Mouse (Mus musculus) heart, embryonic 16.5 days (tissue): ENCODE measurements around the gene Gal3st1. TPM values are rescaled to one million over a fixed set of nuclear protein-coding genes. Genes with fewer than 3 reads are reported as not detected.

Experiments
- ATAC-seq: fragments of 200-750 bp; cut with Nextera tagmentation; replicated peaks from 2 replicates; pipeline ENCODE4 v1.8.0; 2017; ENCODE audit warnings: moderate number of reproducible peaks; ENCODE audit not compliant: insufficient read depth, low FRiP score; ENCODE audit errors: extremely low read depth
- H3K27ac ChIP-seq: fragments of 300-500 bp; sonication (generic); 2 replicates; pipeline ENCODE4 v1.5.1; 2014; ENCODE audit warnings: mild to moderate bottlenecking, low read length, control low read depth, moderate library complexity
- H3K27me3 ChIP-seq: fragments of 300-500 bp; sonication (generic); 2 replicates; pipeline ENCODE4 v1.6.1; 2014; ENCODE audit warnings: low read length, mixed read lengths; ENCODE audit not compliant: control insufficient read depth, insufficient read depth
- H3K36me3 ChIP-seq: fragments of 300-500 bp; sonication (generic); 2 replicates; pipeline ENCODE4 v1.6.1; 2014; ENCODE audit not compliant: control insufficient read depth, insufficient read depth
- H3K4me1 ChIP-seq: fragments of 300-500 bp; sonication (generic); 2 replicates; pipeline ENCODE4 v1.6.1; 2014; ENCODE audit warnings: low read length, mixed read lengths; ENCODE audit not compliant: control insufficient read depth, insufficient read depth
- H3K4me2 ChIP-seq: fragments of 300-500 bp; sonication (generic); 2 replicates; pipeline ENCODE4 v1.6.1; 2014; ENCODE audit warnings: low read depth, mild to moderate bottlenecking, control low read depth, low read length
- H3K4me3 ChIP-seq: fragments of 300-500 bp; sonication (generic); 2 replicates; pipeline ENCODE4 v1.5.1; 2014; ENCODE audit warnings: mild to moderate bottlenecking, control low read depth, low read length
- H3K9ac ChIP-seq: fragments of 300-500 bp; sonication (generic); 2 replicates; pipeline ENCODE4 v1.6.1; 2014; ENCODE audit warnings: low read length, control low read depth
- H3K9me3 ChIP-seq: fragments of 300-500 bp; sonication (generic); replicated peaks from 2 replicates; pipeline ENCODE4 v1.6.1; 2016; ENCODE audit warnings: low read length; ENCODE audit not compliant: control insufficient read depth
- WGBS: fragments of 180-500 bp; shearing (Covaris S2); extraction: QIAGEN DNeasy Blood & Tissue Kit; methylation state at CpG from one replicate; pipeline ENCODE4 v1.1.7; 2014; 5-methylcytosine and 5-hydroxymethylcytosine counted together
- polyA plus RNA-seq: library from polyadenylated mRNA; unstranded; fragments of >200 nt; fragmentation: Nextera tagmentation; extraction: Ambion mirVana; gene quantifications from 2 replicates; pipeline ENCODE4 v1.2.1, GENCODE M21; 2015

The Gal3st1 gene
- polyA plus RNA-seq, 1 experiment from 2014 or later: 0.74 TPM

GRCm38 (mm10) chr11:3960901-3961300 is 22.5 kb upstream of the Gal3st1 start:
- Histone ChIP-seq H3K27ac (no peak overlapping the region), H3K4me2 (no peak overlapping the region), H3K4me3 (no peak overlapping the region), H3K36me3 (no peaks in the 10 kb centered on the region), H3K9me3 (no peaks in the 10 kb centered on the region), H3K9ac (no peak overlapping the region), H3K27me3 (no peaks in the 10 kb centered on the region), H3K4me1 (peaks cover 10% of the 10 kb centered on the region)
- no peak for ATAC-seq
- 49% methylated on average over 2 of the region's 2 CpGs for WGBS

- Histone ChIP-seq H3K36me3 (no peaks in the 10 kb centered on the region), H3K9ac (no peak overlapping the region), H3K4me1 (peaks cover 10% of the 10 kb centered on the region), H3K4me3 (no peak overlapping the region), H3K27me3 (no peaks in the 10 kb centered on the region), H3K4me2 (no peak overlapping the region), H3K9me3 (no peaks in the 10 kb centered on the region), H3K27ac (no peak overlapping the region)
- ATAC-seq: no peak
- 59% methylated on average over 3 of the region's 3 CpGs for WGBS
Measured at GRCm38 (mm10) chr11:3961761-3962160, 21.7 kb upstream of the Gal3st1 start.

DNA sequence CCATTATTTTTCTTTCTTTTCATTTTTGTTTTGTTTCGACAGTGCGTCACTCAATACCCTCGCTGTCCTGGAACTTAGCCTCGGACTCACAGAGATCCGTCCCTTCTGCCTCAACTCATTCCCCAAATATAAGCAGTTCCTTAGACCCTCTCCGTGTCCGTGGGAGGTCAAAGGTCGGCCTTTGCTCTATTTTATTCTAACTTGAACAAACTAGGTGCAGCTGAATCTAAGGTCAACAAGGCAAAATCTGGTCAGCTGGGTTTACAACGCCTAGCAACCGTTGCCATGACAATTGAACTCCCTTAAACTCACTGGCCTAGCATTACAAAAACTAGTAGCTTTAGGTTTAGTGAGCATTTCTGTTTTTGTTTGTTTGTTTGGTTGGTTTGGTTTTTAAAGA is 20.3 kb upstream of the Gal3st1 start:
- H3K27me3 ChIP-seq: no peaks in the 10 kb centered on the region
- no peak for ATAC-seq
- peak overlapping the region; percentile 41; the same call in 1 of the 2 replicates for H3K27ac ChIP-seq
- H3K9me3 ChIP-seq: no peaks in the 10 kb centered on the region
- peak overlapping the region; percentile 84 for H3K4me3 ChIP-seq
- peak overlapping the region; percentile 86; the same call in 1 of the 2 replicates for H3K9ac ChIP-seq
- peaks cover 10% of the 10 kb centered on the region for H3K4me1 ChIP-seq
- peaks cover 2% of the 10 kb centered on the region; the same call in 1 of the 2 replicates for H3K36me3 ChIP-seq
- H3K4me2 ChIP-seq: peak overlapping the region; percentile 91
- 83% methylated on average over 10 of the region's 10 CpGs for WGBS

- WGBS: under 1% methylated on average over 31 of the region's 31 CpGs
Measured at GRCm38 (mm10) chr11:3963610-3964415, 19.6 kb upstream of the Gal3st1 start, which contains the start of gene Pes1. Gene Pes1, plus strand, starts transcription at chr11:3963975.

GRCm38 (mm10) chr11:3964416-3965172 is 18.8 kb upstream of the Gal3st1 start:
- H3K36me3 ChIP-seq: peaks cover 7% of the 10 kb centered on the region; the same call in 1 of the 2 replicates
- peak overlapping the region; percentile 86 for H3K9ac ChIP-seq
- peak overlapping the region; percentile 91 for H3K4me2 ChIP-seq
- no peak for ATAC-seq
- WGBS: 12% methylated on average over 11 of the region's 11 CpGs
- H3K27ac ChIP-seq: peak overlapping the region; percentile 70
- no peaks in the 10 kb centered on the region for H3K9me3 ChIP-seq
- H3K4me1 ChIP-seq: peaks cover 10% of the 10 kb centered on the region
- H3K27me3 ChIP-seq: no peaks in the 10 kb centered on the region
- H3K4me3 ChIP-seq: peak overlapping the region; percentile 84

More at GRCm38 (mm10) chr11:3963610-3964415, 19.6 kb upstream of the Gal3st1 start, which contains the start of gene Pes1:
- H3K4me3 ChIP-seq: peak within 1 kb of the TSS; percentile 84
- H3K4me2 ChIP-seq: peak within 1 kb of the TSS; percentile 91
- H3K9me3 ChIP-seq: no peaks in the 10 kb centered on the region
- peak within 1 kb of the TSS; percentile 70 for H3K27ac ChIP-seq
- peak; percentile 89 for ATAC-seq
- H3K36me3 ChIP-seq: peaks cover 5% of the 10 kb centered on the region; the same call in 1 of the 2 replicates
- peak within 1 kb of the TSS; percentile 86 for H3K9ac ChIP-seq
- H3K4me1 ChIP-seq: peaks cover 10% of the 10 kb centered on the region
- H3K27me3 ChIP-seq: no peaks in the 10 kb centered on the region

DNA sequence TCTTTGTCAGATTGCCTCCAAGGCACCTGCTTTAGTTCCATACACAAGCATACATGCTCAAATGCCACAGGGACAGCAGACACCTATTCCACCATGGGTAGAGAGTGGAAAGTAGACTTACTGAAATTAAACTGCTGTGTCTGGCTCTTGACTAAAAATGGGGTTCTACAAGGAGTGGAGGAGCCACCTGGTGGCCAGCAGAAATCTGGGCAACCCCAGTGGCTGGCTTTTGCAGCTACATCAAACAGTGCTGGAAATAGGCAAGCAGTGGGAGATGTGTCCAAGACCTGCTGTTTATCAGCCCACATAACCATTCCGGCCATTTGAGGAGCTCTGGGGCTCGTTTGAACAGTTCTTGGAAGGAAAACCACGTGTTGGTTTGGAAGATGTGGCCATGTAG is 13.6 kb upstream of the Gal3st1 start:
- H3K27ac ChIP-seq: no peak overlapping the region
- H3K9me3 ChIP-seq: no peaks in the 10 kb centered on the region
- no peak overlapping the region for H3K4me2 ChIP-seq
- peaks cover 55% of the 10 kb centered on the region for H3K36me3 ChIP-seq
- no peak overlapping the region for H3K4me3 ChIP-seq
- H3K4me1 ChIP-seq: peaks cover 3% of the 10 kb centered on the region
- WGBS: 84% methylated on average over 3 of the region's 3 CpGs
- ATAC-seq: no peak
- H3K27me3 ChIP-seq: no peaks in the 10 kb centered on the region
- no peak overlapping the region for H3K9ac ChIP-seq

GRCm38 (mm10) chr11:3970361-3970760 is 13.1 kb upstream of the Gal3st1 start:
- Histone ChIP-seq H3K9ac (no peak overlapping the region), H3K4me2 (no peak overlapping the region), H3K36me3 (peaks cover 61% of the 10 kb centered on the region), H3K4me1 (no peaks in the 10 kb centered on the region), H3K27me3 (no peaks in the 10 kb centered on the region), H3K27ac (no peak overlapping the region), H3K9me3 (no peaks in the 10 kb centered on the region), H3K4me3 (no peak overlapping the region)
- 96% methylated on average over 7 of the region's 7 CpGs for WGBS
- ATAC-seq: no peak

GRCm38 (mm10) chr11:3973081-3973480 is 10.4 kb upstream of the Gal3st1 start:
- Histone ChIP-seq H3K27me3 (no peaks in the 10 kb centered on the region), H3K4me3 (no peak overlapping the region), H3K9ac (no peak overlapping the region), H3K4me1 (no peaks in the 10 kb centered on the region), H3K4me2 (no peak overlapping the region), H3K27ac (no peak overlapping the region), H3K9me3 (no peaks in the 10 kb centered on the region), H3K36me3 (peaks cover 79% of the 10 kb centered on the region)
- ATAC-seq: no peak
- 88% methylated on average over 7 of the region's 7 CpGs for WGBS

- Histone ChIP-seq H3K9ac (no peak overlapping the region), H3K4me1 (no peaks in the 10 kb centered on the region), H3K27ac (no peak overlapping the region), H3K27me3 (no peaks in the 10 kb centered on the region), H3K4me3 (no peak overlapping the region), H3K9me3 (no peaks in the 10 kb centered on the region), H3K4me2 (no peak overlapping the region), H3K36me3 (peaks cover 84% of the 10 kb centered on the region)
- ATAC-seq: no peak
- WGBS: 88% methylated on average over 3 of the region's 3 CpGs
Measured at GRCm38 (mm10) chr11:3974311-3974710, 9.1 kb upstream of the Gal3st1 start.
